Mouse (Mus musculus) gastrocnemius, postnatal 36 days (tissue): ENCODE measurements around the gene Zfp174. TPM values are rescaled to one million over a fixed set of nuclear protein-coding genes. Genes with fewer than 3 reads are reported as not detected.
"Not testable (repeated sequence)": the region's sequence is repeated elsewhere in the genome, so short reads cannot be mapped to it uniquely, and the experiment has no call there.

Source experiments
- DNase-seq, 2 experiments: peaks; one replicate each; pipeline ENCODE4 v3.0.0; 2022
- intact Hi-C: fragments of 180-260 bp; cut with DNase I; formaldehyde crosslinking; loops from one replicate; pipeline ENCODE4 v1.15.1; 2025
- long read RNA-seq, 2 experiments: library from polyadenylated mRNA; stranded (forward); transcript quantifications; one replicate each; pipeline ENCODE4 v2.0.0; 2021
- total RNA-seq, 2 experiments: library from RNA; stranded (reverse); gene quantifications; 2 replicates each; pipeline ENCODE4 v1.2.3; 2021

Gene Zfp174
- 1 to 10 TPM; 1.2 to 1.6 TPM for total RNA-seq
- long read RNA-seq, experiment 1 = 0 reads
- long read RNA-seq, experiment 2 = 0 reads

GRCm38 (mm10) chr16:3846711-3847518, at the start of gene Zfp174:
Gene Zfp174, plus strand, starts transcription at chr16:3847268.
- peak; percentile 87 to 88 for DNase-seq
- intact Hi-C loops = loop anchor here (5.0 to 10.0 kb wide), 4 partner anchors 35 to 438 kb away; partner anchors contain the start of genes 1700037C18Rik, Cluap1, Gm20695 and Slx4

GRCm38 (mm10) chr16:3808176-3808575, 38.9 kb upstream of the Zfp174 start:
- intact Hi-C loops = no loop called here
- no peak for DNase-seq

- DNase-seq, intact Hi-C loops: not testable (repeated sequence)
Observed at GRCm38 (mm10) chr16:3814667-3815066, 32.4 kb upstream of the Zfp174 start.

GRCm38 (mm10) chr16:3820202-3820601, 26.9 kb upstream of the Zfp174 start:
- DNase-seq = no peak
- intact Hi-C loops = no loop called here

- DNase-seq = no peak
- intact Hi-C loops = no loop called here
Observed at GRCm38 (mm10) chr16:3828021-3828420, 19.0 kb upstream of the Zfp174 start.

GRCm38 (mm10) chr16:3829727-3830126, 17.3 kb upstream of the Zfp174 start:
- intact Hi-C loops = no loop called here
- DNase-seq = no peak

- DNase-seq = no peak
- intact Hi-C loops = no loop called here
Observed at GRCm38 (mm10) chr16:3830588-3831109, 16.4 kb upstream of the Zfp174 start, which contains the start of gene Olfr15. Gene Olfr15, plus strand, starts transcription at chr16:3830878.

GRCm38 (mm10) chr16:3835461-3835860, 11.6 kb upstream of the Zfp174 start:
- no peak for DNase-seq
- intact Hi-C loops = no loop called here

GRCm38 (mm10) chr16:3839157-3839885, 7.7 kb upstream of the Zfp174 start:
- no peak for DNase-seq
- intact Hi-C loops = no loop called here

- no peak for DNase-seq
- intact Hi-C loops = loop anchor here (10.0 kb wide), 1 partner anchor 442 kb away; no protein-coding TSS in a partner anchor
Observed at GRCm38 (mm10) chr16:3842989-3843388, 4.1 kb upstream of the Zfp174 start.

GRCm38 (mm10) chr16:3843796-3844195, 3.3 kb upstream of the Zfp174 start:
- intact Hi-C loops = loop anchor here (10.0 kb wide), 1 partner anchor 441 kb away; no protein-coding TSS in a partner anchor
- no peak for DNase-seq

- intact Hi-C loops = loop anchor here (5.0 to 10.0 kb wide), 4 partner anchors 34 to 437 kb away; partner anchors contain the start of genes 1700037C18Rik, Cluap1, Gm20695 and Slx4
- no peak for DNase-seq
Observed at GRCm38 (mm10) chr16:3847871-3848270, 803 bp downstream of the Zfp174 start.

GRCm38 (mm10) chr16:3848416-3848815, 1.3 kb downstream of the Zfp174 start:
- intact Hi-C loops = loop anchor here (5.0 to 10.0 kb wide), 4 partner anchors 34 to 436 kb away; partner anchors contain the start of genes 1700037C18Rik, Cluap1, Gm20695 and Slx4
- no peak for DNase-seq

GRCm38 (mm10) chr16:3851301-3851700, 4.2 kb downstream of the Zfp174 start:
- intact Hi-C loops, DNase-seq: not testable (repeated sequence)

- intact Hi-C loops = no loop called here
Observed at GRCm38 (mm10) chr16:3852586-3852985, 5.5 kb downstream of the Zfp174 start.

GRCm38 (mm10) chr16:3854437-3855182, 7.5 kb downstream of the Zfp174 start:
- intact Hi-C loops = no loop called here
- no peak for DNase-seq

More at GRCm38 (mm10) chr16:3852586-3852985, 5.5 kb downstream of the Zfp174 start:
- no peak for DNase-seq

GRCm38 (mm10) chr16:3855776-3856175, 8.7 kb downstream of the Zfp174 start:
- intact Hi-C loops = no loop called here
- no peak for DNase-seq

GRCm38 (mm10) chr16:3859254-3859653, 12.2 kb downstream of the Zfp174 start:
- intact Hi-C loops = no loop called here

GRCm38 (mm10) chr16:3871815-3872214, 24.7 kb downstream of the Zfp174 start:
- DNase-seq = no peak
- intact Hi-C loops = no loop called here

More at GRCm38 (mm10) chr16:3859254-3859653, 12.2 kb downstream of the Zfp174 start:
- no peak for DNase-seq
